Mouse (Mus musculus): ENCODE data around the gene Ralgapa2.

DNA sequence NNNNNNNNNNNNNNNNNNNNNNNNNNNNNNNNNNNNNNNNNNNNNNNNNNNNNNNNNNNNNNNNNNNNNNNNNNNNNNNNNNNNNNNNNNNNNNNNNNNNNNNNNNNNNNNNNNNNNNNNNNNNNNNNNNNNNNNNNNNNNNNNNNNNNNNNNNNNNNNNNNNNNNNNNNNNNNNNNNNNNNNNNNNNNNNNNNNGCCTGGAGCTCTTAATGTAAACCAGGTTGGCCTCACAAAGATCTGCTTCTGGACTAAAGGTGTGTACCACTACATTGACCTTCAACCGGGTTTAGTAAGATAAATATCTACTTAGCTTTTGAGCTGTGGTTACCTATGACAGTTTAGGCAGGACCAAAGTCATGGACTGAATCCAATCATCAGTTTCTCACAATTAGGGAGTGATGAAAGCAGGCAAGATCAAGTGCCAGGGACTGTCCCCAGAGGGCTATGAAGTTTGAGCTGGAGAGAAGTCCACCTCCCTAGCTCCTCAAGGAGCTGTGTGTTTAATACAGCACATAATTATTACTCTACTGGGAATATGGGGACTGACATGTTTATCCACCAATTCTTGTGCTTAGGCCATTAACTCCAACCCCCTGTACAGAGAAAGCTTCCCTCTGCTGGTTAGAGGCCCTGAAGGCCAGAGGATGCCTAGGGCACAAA lies 32.1 kb upstream of the Ralgapa2 start:
- TF ChIP-seq POLR2A (IDR thresholded peaks at IDR 0.05; ENCODE audit: insufficient read depth, low read depth, low read length) (no peak), EP300 (IDR thresholded peaks at IDR 0.05; ENCODE audit: insufficient read depth, low read depth, low read length) (no peak)
